In genomic region chr11:39733434-39734076, GRCm38 (mm10) we compare ENCODE assay signal across 18 mouse cellular contexts.
DNase-seq lines count a peak whose midpoint lies in the region; ATAC-seq lines count a peak whose summit lies in the region.
"Had no signal": no experiment of that assay in that cellular context is flagged by ENCODE, and none has a peak within 500 bp of the region (broad histone marks: within the 10 kb centered on the region; RNA-seq: fewer than 3 reads in every experiment).

No protein-coding gene starts in this region.

- intact Hi-C loops in left cerebral cortex, postnatal 25 days (cut with DNase I), result no loop called here

- ATAC-seq in monocyte, adult 5-6 weeks (replicated peaks; ENCODE audit: insufficient number of reproducible peaks, low FRiP score, low TSS enrichment, poor library complexity, severe bottlenecking), result no peak
- ATAC-seq: liver, postnatal 0 days; lung, postnatal 0 days; midbrain, embryonic 16.5 days had no signal

- DNase-seq in left cerebral cortex, postnatal 25 days (ENCODE audit: low spot score in 2 of 2), result peak; percentile 6 to 9
- no peak for DNase-seq in left cerebral cortex, adult 11 months (ENCODE audit: low spot score)
- DNase-seq in brain, embryonic 18.5 days (ENCODE audit: low read depth, low spot score), result peak; percentile 58
- peak; percentile 4 to 65 for DNase-seq in layer of hippocampus, adult 18-20 months (ENCODE audit: low spot score in 2 of 2)
- DNase-seq in telencephalon, adult 2 months (ENCODE audit: low read depth, low spot score), result peak; percentile 27
- DNase-seq in yolk sac, embryonic 10.5 days (ENCODE audit: low spot score), result no peak
- DNase-seq: adrenal gland, adult 2 months; cerebellum, adult 8-10 months; cerebellum, postnatal 36 days; gastrocnemius, postnatal 14 days; heart, adult 18-20 months; heart, postnatal 10 days; kidney, adult 2 months; liver, postnatal 0 days; spleen, adult 18-20 months had no signal

Comparison
In these comparisons a context has a peak if more than half of its experiments do, and no peak if none do; other contexts are left out.
1. DNase-seq: peak in left cerebral cortex, postnatal 25 days (2 of 2), brain, embryonic 18.5 days (single experiment), layer of hippocampus, adult 18-20 months (2 of 2) and telencephalon, adult 2 months (single experiment); none in left cerebral cortex, adult 11 months (single experiment) and yolk sac, embryonic 10.5 days (single experiment).